Mouse (Mus musculus) urinary bladder, postnatal 36 days (tissue): ENCODE data around the gene Hnf4a.

Experiments used
- DNase-seq, 2 experiments: peaks; one replicate each; pipeline ENCODE4 v3.0.0; 2022; ENCODE audit warnings: low spot score in 2 of 2, mixed read lengths in 1 of 2

Gene Hnf4a

GRCm38 (mm10) chr2:163548822-163549221 lies 42.2 kb downstream of the Hnf4a start:
- no peak for DNase-seq

DNA sequence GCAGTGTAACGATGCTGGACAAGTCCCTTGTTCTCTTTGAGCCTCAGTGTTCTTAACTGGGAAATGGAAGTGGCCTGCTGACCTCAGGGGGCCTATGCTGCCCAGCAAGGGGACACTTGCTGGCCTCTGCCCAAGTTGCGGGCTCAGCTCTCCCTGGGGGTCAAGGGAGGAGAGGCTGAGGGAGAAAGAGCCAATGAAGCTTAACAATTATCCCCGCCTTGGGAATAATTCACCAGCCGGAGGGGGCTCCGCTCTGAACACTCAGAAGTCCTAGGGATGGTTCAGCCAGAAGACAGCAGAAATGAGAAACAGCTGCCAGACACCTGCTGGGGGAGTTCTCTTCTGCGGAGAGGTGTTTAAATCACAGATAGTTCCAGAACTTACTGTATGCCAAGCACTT lies 43.2 kb downstream of the Hnf4a start:
- no peak for DNase-seq

DNA sequence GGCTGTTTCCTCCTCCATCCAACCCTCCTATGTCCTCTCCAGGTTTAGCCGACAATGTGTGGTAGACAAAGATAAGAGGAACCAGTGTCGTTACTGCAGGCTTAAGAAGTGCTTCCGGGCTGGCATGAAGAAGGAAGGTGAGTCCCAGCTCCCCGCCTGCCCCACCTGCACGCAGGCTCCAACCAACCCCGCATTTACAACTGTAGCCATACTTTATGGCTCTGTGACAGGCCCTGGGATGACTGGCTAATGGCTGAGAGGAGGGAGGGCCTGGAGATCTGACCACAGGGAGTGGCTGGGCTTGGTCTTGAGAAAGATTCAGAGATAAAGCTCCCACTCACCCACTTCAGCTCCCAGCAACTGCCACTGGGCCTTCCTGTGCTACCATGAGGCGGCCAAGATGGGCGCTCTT lies 45.9 kb downstream of the Hnf4a start:
- no peak for DNase-seq

DNA sequence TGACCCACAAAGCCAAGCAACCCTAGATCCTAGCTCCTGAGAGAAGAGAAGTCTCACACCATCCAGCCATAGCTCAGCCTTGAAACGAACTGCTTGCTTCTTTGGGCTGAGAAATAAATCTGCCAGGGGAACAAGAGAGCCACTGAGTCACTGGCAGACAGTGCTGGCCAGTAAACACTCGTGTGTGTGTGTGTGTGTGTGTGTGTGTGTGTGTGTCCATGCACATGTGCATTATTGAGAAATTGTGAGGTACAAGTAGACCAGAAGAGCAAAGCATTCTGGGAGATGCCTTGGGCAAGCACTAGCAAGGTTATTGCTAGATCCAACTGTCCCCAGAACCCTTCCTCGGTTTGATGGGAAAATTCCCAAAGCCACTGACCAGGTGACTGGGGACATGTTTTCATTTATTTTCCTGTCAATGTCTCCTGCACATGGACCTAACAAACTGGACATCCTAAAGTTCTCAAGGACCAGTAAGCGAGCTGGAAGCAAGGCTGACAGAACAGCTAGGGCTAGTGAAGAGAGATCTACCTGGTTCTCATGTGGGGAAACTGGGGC lies 47.9 kb downstream of the Hnf4a start:
- DNase-seq, result no peak

GRCm38 (mm10) chr2:163554996-163555395 lies 48.4 kb downstream of the Hnf4a start:
- no peak for DNase-seq

GRCm38 (mm10) chr2:163555417-163555816 lies 48.8 kb downstream of the Hnf4a start:
- DNase-seq, result no peak

DNA sequence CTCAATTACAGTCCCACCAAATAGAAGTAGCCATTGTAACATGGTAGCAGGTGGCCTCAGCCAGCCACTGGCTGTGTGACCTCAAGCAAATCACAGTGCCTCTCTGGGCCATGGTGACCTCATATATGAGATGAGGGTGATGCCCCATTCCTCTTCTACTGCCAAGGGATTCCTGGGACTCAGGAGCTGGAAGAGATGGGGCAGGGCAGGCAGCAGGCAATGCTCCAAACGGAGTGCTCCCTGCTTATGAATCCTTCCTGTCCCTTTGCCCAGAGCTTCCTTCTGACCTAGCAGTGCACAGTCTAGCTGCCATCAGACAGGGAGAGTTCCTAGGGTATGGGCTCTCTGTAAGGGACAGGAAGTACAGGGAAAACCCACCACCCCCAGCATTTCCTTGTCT lies 51.9 kb downstream of the Hnf4a start:
- DNase-seq, result no peak

- no peak for DNase-seq
Observed at GRCm38 (mm10) chr2:163559236-163559635, 52.6 kb downstream of the Hnf4a start.

DNA sequence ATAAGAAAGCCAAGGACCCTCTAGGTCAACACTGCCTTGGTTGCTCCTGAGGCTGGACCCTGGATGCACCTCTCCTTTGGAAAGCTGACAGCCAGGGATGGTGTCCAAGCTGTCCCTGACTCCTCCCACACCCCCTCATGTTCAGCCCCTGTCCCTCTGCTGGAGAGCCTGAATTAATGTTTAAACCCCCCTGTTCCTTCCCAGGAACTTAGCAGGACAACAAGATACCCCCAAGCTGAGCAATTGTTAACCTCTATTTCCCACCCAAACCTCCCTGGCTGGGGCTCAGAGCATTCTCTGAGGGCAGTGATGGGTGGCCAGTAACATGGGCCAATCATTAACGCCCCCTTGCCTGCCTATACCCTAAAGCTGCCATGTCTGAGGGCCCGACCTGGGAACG lies 53.6 kb downstream of the Hnf4a start:
- DNase-seq, result no peak

- DNase-seq, result no peak
Observed at GRCm38 (mm10) chr2:163561258-163561948, 54.8 kb downstream of the Hnf4a start.

DNA sequence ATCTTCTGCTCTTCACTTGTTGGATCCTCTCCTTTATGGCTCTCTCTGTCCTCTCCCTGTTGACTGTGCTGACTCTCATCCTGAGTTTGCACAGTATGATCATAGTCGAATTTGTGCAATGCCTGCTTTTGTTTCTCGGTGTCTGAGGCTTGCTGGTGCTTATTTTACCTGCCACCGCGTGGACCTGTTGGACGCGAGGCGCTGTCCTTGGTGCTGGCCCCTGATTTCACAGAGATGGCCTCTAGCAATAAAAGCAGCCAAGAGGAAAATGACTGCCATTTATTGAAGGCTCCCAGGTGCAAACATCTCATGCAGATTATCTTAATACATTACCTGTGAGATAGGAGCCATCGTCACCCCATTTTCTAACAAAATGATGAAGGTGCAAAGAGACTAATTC lies 58.0 kb downstream of the Hnf4a start:
- DNase-seq, result no peak

DNA sequence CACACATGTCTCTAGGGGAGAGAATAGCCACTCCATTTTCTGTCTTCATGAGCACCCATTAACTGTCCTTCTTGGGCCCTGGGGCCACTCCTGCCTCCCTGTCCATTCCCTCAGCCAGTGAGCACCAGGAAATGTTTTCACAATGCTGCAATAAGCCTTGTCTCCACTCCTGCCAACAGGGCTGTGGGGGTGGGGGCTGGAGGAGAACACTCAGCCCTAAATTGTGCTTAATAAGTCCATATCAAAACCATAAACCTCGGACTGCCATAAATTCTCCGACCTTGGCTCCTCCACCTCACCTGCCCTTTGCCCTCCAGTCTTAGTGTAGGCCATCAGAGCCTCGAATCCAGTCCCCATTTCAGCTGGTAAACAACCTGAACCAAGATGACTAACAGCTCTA lies 67.7 kb downstream of the Hnf4a start:
- DNase-seq, result no peak

DNA sequence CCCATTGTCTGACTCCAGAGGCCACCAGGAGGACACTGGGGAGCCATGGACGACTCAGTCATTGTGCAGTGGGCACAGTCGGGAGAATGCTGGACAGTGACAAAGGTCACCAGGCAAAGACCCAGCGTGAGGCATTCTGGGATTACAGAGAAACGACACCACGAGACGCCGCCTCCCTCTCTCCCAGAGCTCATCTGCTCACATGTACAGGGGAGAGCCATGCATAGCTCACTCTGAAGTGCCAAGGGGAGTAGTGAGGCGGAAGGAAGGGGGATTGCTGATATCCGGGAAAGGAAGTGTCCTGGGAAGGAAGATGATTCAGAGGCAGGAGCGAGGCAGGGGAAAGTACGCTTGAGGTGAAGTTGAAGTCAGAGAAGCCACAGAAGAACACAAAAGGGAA lies 68.6 kb downstream of the Hnf4a start:
- DNase-seq, result no peak

GRCm38 (mm10) chr2:163577986-163578385 lies 71.4 kb downstream of the Hnf4a start:
- DNase-seq, result no peak

DNA sequence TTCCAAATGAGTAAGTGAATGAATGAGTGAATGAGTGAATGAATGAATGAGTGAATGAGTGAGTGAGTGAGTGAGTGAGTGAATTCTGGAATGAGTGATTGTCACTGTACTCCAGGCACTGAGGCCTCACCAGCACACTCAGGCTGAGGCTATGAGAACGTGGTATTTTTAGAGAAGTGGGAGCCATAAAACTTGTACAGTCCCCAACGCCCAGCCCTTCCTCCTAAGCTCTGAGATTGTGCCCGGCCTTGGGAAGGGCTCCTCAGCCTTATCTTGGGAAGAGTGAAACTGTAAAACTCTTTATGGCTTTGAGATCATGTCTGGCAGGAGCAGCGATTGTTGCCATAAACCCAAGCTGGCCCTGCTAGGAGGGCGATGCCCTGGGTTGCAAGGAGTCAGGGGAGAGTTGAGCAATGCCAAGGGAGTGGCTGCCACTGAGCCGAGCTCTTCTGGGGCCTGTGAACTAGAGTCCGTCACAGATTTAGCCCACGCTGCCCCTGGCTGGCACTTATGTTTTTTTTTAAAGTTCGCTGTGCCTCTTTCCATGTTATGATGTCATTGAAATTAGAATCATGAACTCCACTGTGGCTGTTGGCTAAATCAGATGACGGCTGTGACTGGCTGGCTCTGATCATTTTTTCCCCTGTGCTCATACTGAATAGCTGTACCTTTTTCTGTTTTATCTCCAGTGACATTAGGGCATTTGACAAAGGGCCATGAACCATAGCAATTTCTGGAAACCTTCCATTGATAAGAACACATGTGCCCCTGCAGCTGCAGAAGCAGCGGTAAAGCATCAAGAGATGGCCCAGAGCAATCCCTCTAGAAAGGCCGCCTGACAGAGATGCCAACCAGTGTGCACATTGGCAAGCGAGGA lies 73.7 kb downstream of the Hnf4a start:
- peak in 1 of 2 experiments; percentile 58 for DNase-seq

DNA sequence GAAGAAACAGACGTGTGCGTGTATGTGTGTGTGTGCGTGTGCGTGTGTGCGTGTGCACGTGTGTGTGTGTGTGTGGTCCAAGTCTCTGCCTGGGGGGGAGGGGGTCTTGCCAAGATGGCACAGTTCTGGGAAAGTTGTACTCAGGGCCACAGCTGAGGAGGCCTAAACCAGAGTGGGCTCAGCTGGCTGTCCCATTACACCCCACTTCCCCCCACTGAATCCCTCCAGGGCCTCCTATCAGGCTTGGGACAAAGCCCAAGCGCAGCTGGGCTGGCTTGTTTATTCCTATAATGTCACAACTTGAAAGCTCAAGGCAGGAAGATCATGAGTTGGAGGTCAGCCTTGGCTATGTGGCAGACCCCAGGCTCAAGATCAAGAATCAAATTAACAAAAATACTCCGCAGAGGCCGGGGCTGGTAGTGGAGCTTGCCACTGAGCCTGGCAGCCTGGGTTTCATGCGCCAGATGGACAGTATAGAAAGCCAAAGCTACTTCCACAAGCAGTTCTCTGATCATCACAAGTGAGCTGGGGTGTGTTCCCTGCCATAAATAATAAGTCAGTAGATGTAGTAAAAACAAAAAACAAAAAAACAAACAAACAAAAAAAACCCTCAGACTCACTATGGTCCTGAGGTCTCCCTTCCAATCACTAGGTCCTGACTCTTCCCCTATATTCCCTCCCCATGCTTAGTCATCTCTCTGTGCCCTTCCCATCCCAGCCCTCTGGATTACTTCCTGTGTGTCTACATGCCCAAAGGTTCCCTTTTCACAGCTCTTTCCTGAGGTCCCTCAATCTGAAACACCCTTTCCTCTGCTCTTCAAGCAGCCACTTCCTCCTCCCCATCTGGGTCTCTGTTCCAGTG lies 76.8 kb downstream of the Hnf4a start:
- DNase-seq, result no peak

DNA sequence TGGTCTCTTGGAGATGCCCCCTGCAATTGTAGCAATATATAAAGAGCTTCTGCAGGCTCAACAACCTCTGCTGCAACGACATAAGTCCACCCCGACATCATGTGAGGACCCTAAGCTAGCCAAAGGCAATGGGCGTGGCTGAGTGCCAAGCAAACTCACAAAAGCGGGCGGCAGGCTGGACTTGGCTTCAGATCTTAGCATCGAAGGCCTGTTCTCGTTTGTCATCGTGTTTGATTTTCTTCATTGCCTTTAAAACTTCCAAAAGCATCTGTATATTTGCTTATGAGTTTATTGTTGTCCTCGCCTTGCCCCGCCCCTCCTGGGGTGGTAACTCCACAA lies 77.4 kb downstream of the Hnf4a start:
- DNase-seq, result no peak

DNA sequence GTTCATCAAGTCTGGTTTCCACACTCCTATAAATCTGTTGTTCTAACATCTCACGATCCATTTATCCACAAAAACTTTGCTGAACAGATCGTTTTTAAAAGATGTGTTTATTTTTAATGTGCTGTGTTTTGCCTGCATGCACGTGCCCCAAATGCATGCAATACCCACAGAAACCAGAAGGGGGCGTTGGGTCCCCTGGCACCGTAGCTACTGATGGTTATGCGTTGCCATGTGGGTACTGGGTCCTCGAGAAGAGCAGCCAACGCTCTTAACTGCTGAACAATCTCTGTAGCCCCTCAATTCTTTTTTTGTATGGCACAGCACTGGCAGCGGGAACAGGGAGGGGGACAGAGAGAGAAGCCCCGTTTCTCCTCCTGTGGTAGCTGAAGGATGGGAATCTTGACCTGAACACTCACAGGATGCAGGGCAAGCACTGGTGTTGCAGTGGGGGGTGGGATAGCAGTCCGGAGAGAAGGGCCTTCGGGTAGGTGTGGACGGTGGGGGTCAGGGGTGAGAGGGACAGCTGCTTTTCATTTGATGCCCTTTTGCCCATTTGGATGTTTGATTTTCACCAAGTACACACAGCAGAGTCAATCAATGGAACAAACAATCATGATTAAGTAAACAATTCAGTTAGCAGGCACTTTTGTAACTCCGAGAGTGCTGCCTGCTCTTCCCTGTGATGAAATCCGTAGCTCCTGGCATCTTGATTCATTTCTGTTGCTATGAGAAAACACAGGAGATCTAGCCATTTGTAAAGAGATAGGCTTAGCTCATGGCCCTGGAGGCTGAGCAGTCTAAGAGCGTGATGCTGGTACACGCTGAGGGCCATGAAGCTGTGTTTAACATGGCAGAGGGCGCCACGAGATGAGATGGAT lies 80.0 kb downstream of the Hnf4a start:
- no peak for DNase-seq

DNA sequence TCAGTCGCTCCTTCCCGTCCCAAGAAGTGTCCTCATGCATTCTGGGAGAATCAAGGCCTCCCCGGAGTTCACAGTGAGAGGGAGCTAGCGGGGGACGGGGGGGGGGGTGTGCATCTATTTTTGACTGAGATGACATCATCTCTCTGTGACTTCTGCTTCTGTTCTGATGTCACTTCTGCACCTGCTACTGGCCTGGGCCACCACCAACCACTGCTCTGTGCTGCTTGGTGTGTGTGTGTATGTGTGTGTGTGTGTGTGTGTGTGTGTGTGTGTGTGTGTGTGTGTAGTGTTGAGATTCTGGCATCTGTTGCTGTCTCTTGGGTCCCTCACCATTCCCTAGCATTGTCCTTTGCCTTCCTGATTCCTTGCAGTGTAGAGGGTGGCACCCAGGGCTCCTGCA lies 80.9 kb downstream of the Hnf4a start:
- DNase-seq, result no peak

GRCm38 (mm10) chr2:163590211-163590610 lies 83.6 kb downstream of the Hnf4a start:
- no peak for DNase-seq

GRCm38 (mm10) chr2:163590996-163591395 lies 84.4 kb downstream of the Hnf4a start:
- DNase-seq, result no peak
